Mouse (Mus musculus) neural tube, embryonic 13.5 days (tissue): Measurements from ENCODE around the gene Olfr1085. TPM values are rescaled to one million over a fixed set of nuclear protein-coding genes. Genes with fewer than 3 reads are reported as not detected.
"Not testable (repeated sequence)": the region's sequence is repeated elsewhere in the genome, so short reads cannot be mapped to it uniquely, and the experiment has no call there.

Source experiments
- ATAC-seq: fragments of 200-750 bp; cut with Nextera tagmentation; 2 replicates; pipeline ENCODE4 v1.8.0; 2017; ENCODE audit warnings: low read depth, mild to moderate bottlenecking, moderate TSS enrichment, moderate library complexity
- H3K27ac ChIP-seq: fragments of 300-500 bp; sonication (generic); replicated peaks from 2 replicates; pipeline ENCODE4 v1.5.1; 2015; ENCODE audit warnings: moderate library complexity, mild to moderate bottlenecking, inconsistent platforms
- H3K27me3 ChIP-seq: fragments of 300-500 bp; sonication (generic); 2 replicates; pipeline ENCODE4 v1.6.1; 2015; ENCODE audit warnings: mild to moderate bottlenecking, inconsistent platforms
- H3K36me3 ChIP-seq: fragments of 300-500 bp; sonication (generic); 2 replicates; pipeline ENCODE4 v1.6.1; 2015; ENCODE audit warnings: mild to moderate bottlenecking, inconsistent platforms
- H3K4me1 ChIP-seq: fragments of 300-500 bp; sonication (generic); replicated peaks from 2 replicates; pipeline ENCODE4 v1.6.1; 2015; ENCODE audit warnings: inconsistent platforms
- H3K4me2 ChIP-seq: fragments of 300-500 bp; sonication (generic); 2 replicates; pipeline ENCODE4 v1.6.1; 2015; ENCODE audit warnings: inconsistent platforms, mild to moderate bottlenecking, moderate library complexity
- H3K4me3 ChIP-seq: fragments of 300-500 bp; sonication (generic); 2 replicates; pipeline ENCODE4 v1.5.1; 2015; ENCODE audit warnings: mild to moderate bottlenecking, inconsistent platforms
- H3K9ac ChIP-seq: fragments of 300-500 bp; sonication (generic); 2 replicates; pipeline ENCODE4 v1.6.1; 2015; ENCODE audit warnings: moderate library complexity, mild to moderate bottlenecking, inconsistent platforms
- H3K9me3 ChIP-seq: fragments of 300-500 bp; sonication (generic); 2 replicates; pipeline ENCODE4 v1.6.1; 2016; ENCODE audit warnings: inconsistent platforms
- WGBS: fragments of 180-500 bp; shearing (Covaris S2); methylation state at CpG from one replicate; pipeline ENCODE4 v1.1.7; 2015; 5-methylcytosine and 5-hydroxymethylcytosine counted together
- polyA plus RNA-seq: library from polyadenylated mRNA; unstranded; fragments of >200 nt; fragmentation: Nextera tagmentation; extraction: Ambion mirVana; gene quantifications from 2 replicates; pipeline ENCODE4 v1.2.1, GENCODE M21; 2015

Gene Olfr1085
- polyA plus RNA-seq, result not detected in 2 replicates

DNA sequence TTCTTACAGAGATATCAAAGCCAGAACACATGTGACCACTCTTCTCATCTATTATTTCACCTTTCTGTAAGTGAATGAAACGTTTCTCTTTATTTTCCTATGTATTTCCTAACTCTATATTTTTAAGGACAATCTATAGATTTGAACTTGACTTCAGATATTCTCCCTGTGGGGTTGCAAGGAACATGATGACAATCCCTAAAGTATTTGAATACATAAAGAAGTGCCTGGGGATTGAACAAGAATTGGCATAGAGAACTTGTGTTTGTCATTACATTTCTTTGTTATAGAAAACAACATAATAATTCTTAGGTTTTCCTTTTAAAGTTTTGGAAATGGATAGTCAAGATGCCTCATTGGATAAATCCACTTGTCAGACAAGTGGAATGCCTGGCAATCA is at the start of gene Olfr1085:
Gene Olfr1085, minus strand, starts transcription at position 101 of the 400 bp plus-strand sequence.
- H3K36me3 ChIP-seq, result no peaks in the 10 kb centered on the region
- H3K4me2 ChIP-seq, result no peak within 1 kb of the TSS
- ATAC-seq, result no peak
- no peak within 1 kb of the TSS for H3K4me3 ChIP-seq
- no peaks in the 10 kb centered on the region for H3K27me3 ChIP-seq
- H3K4me1 ChIP-seq, result no peaks in the 10 kb centered on the region
- no peak within 1 kb of the TSS for H3K9ac ChIP-seq
- H3K9me3 ChIP-seq, result no peaks in the 10 kb centered on the region
- 38% methylated on average over 1 of the region's 1 CpGs for WGBS
- H3K27ac ChIP-seq, result no peak within 1 kb of the TSS

DNA sequence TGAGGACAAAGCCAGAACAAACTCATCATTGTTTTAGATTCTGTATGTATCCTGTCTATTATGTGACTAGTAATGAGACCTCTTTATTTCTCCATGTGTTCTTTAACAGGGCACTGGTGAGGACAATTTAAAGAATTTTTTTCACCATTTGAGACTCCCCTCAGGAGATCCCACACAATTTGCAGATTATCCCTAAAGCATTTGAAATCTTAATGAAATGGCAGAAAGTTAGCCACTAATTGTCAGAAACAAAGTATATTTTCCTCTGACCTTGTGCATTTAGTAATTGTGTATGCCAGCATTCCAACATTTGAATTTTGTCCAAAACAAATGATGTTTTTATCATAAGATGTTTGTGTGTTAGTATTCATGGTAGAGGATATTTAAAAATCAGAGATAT is 36.5 kb upstream of the Olfr1085 start, which contains the start of gene Olfr1087:
Gene Olfr1087, minus strand, starts transcription at position 101 of the 400 bp plus-strand sequence.
- no peaks in the 10 kb centered on the region for H3K4me1 ChIP-seq
- no peak within 1 kb of the TSS for H3K9ac ChIP-seq
- no peak within 1 kb of the TSS for H3K4me2 ChIP-seq
- H3K4me3 ChIP-seq, result no peak within 1 kb of the TSS
- ATAC-seq, result no peak
- H3K27me3 ChIP-seq, result no peaks in the 10 kb centered on the region
- no peaks in the 10 kb centered on the region for H3K36me3 ChIP-seq
- no peak within 1 kb of the TSS for H3K27ac ChIP-seq
- no peaks in the 10 kb centered on the region for H3K9me3 ChIP-seq

DNA sequence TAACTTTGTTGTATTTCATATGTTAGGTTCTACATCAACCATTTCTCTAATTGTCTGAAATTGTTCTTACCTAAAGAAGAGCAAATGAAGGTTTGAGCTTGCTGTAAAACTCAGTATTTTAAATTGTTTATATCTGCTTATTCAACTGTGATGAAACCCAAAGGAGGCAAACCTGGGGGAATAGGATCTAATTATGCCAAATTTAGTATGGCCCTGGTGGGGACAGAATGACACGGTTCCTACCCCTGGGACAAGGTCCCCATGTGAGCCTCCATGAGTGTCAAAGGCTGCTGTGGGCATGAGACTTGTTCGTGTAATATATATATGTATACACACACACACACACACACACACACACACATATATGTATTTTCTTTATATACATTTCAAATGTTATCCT is 18.2 kb upstream of the Olfr1085 start, which contains the start of gene Olfr1086:
Gene Olfr1086, minus strand, starts transcription at position 101 of the 400 bp plus-strand sequence.
- Histone ChIP-seq H3K9ac (no peak within 1 kb of the TSS), H3K27ac (no peak within 1 kb of the TSS), H3K4me2 (no peak within 1 kb of the TSS), H3K9me3 (no peaks in the 10 kb centered on the region), H3K27me3 (no peaks in the 10 kb centered on the region), H3K4me3 (no peak within 1 kb of the TSS), H3K36me3 (no peaks in the 10 kb centered on the region), H3K4me1 (no peaks in the 10 kb centered on the region)
- 80% methylated on average over 2 of the region's 2 CpGs for WGBS
- ATAC-seq, result no peak

GRCm38 (mm10) chr2:86639625-86640024 is 22.2 kb downstream of the Olfr1085 start, which contains the start of gene Olfr1084:
Gene Olfr1084 (minus strand): TSS chr2:86639725.
- not testable (repeated sequence) for H3K36me3 ChIP-seq, ATAC-seq, H3K9ac ChIP-seq, H3K27me3 ChIP-seq, H3K9me3 ChIP-seq, H3K4me2 ChIP-seq, H3K4me1 ChIP-seq, H3K27ac ChIP-seq, H3K4me3 ChIP-seq
- 89% methylated on average over 1 of the region's 1 CpGs for WGBS

Other genes starting within 250 kb of the Olfr1085 start
- gene Olfr1061, start 248.0 kb downstream of the Olfr1085 start, polyA plus RNA-seq, result not detected in 2 replicates
- gene Olfr1062, start 235.3 kb downstream of the Olfr1085 start, polyA plus RNA-seq, result not detected in 2 replicates
- gene Olfr1065, start 211.4 kb downstream of the Olfr1085 start, polyA plus RNA-seq, result not detected in 2 replicates
- gene Olfr1066, start 205.8 kb downstream of the Olfr1085 start, polyA plus RNA-seq, result not detected in 2 replicates
- not detected in 2 replicates for gene Olfr228, start 174.6 kb downstream of the Olfr1085 start, polyA plus RNA-seq
- not detected in 2 replicates for gene Olfr1076, start 153.6 kb downstream of the Olfr1085 start, polyA plus RNA-seq
- gene Olfr1079, start 119.5 kb downstream of the Olfr1085 start, polyA plus RNA-seq, result not detected in 2 replicates
- gene Olfr1080, start 103.8 kb downstream of the Olfr1085 start, polyA plus RNA-seq, result not detected in 2 replicates
- not detected in 2 replicates for gene Olfr1082, start 63.1 kb downstream of the Olfr1085 start, polyA plus RNA-seq
- gene Olfr1084, start 22.3 kb downstream of the Olfr1085 start, polyA plus RNA-seq, result not detected in 2 replicates
- not detected in 2 replicates for gene Olfr1086, start 18.1 kb upstream of the Olfr1085 start, polyA plus RNA-seq
- not detected in 2 replicates for gene Olfr1087, start 36.4 kb upstream of the Olfr1085 start, polyA plus RNA-seq
- gene Olfr1089, start 71.7 kb upstream of the Olfr1085 start, polyA plus RNA-seq, result not detected in 2 replicates
- not detected in 2 replicates for gene Olfr1090, start 97.0 kb upstream of the Olfr1085 start, polyA plus RNA-seq
- gene Olfr1093, start 120.5 kb upstream of the Olfr1085 start, polyA plus RNA-seq, result not detected in 2 replicates
- not detected in 2 replicates for gene Olfr141, start 148.0 kb upstream of the Olfr1085 start, polyA plus RNA-seq
- gene Olfr1094, start 162.6 kb upstream of the Olfr1085 start, polyA plus RNA-seq, result not detected in 2 replicates
- gene Olfr1095, start 189.7 kb upstream of the Olfr1085 start, polyA plus RNA-seq, result not detected in 2 replicates
- gene Gm13723, start 212.8 kb upstream of the Olfr1085 start, polyA plus RNA-seq, result not detected in 2 replicates
- not detected in 2 replicates for gene Olfr1097, start 230.2 kb upstream of the Olfr1085 start, polyA plus RNA-seq